Mouse (Mus musculus) cerebellum, adult 2 months (tissue): ENCODE measurements at regions not wholly inside any gene's neighbourhood (a gene's known extent, or its start where the extent isn't known, plus 50 kb on each side); places are given as distances from the start of the nearest gene placed in this dataset.
A peak's percentile ranks its signal among the peaks of the same experiment; 100 is the strongest.

Experiments
- DNase-seq, 2 experiments: peaks; one replicate each; pipeline ENCODE4 v3.0.0; 2021
- H3K27ac ChIP-seq: fragments of 200-500 bp; 2 replicates; pipeline ENCODE4 v1.5.1; 2012; ENCODE audit warnings: low read length, control low read depth, inconsistent platforms; ENCODE audit not compliant: insufficient read depth
- H3K27me3 ChIP-seq: fragments of 200-500 bp; 2 replicates; pipeline ENCODE4 v1.6.1; 2012; ENCODE audit warnings: inconsistent platforms, mild to moderate bottlenecking, low read length, moderate library complexity; ENCODE audit not compliant: control insufficient read depth, insufficient read depth
- H3K4me1 ChIP-seq: fragments of 200-500 bp; 2 replicates; pipeline ENCODE4 v1.6.1; 2011; ENCODE audit warnings: low read length; ENCODE audit not compliant: control insufficient read depth, insufficient read depth
- H3K4me3 ChIP-seq: fragments of 200-500 bp; replicated peaks from 2 replicates; pipeline ENCODE3; 2011; ENCODE audit warnings: mild to moderate bottlenecking, low read depth, low read length, control low read depth; ENCODE audit not compliant: insufficient read depth
- CTCF ChIP-seq: fragments of 200-500 bp; IDR thresholded peaks from 2 replicates; pipeline ENCODE4 v1.5.1; 2011; ENCODE audit warnings: low read depth, mild to moderate bottlenecking, control low read depth, low read length, moderate library complexity, borderline replicate concordance; ENCODE audit not compliant: insufficient read depth
- POLR2A ChIP-seq: fragments of 200-500 bp; IDR thresholded peaks from 2 replicates; pipeline ENCODE4 v1.6.1; 2011; ENCODE audit warnings: low read length, control low read depth, borderline replicate concordance; ENCODE audit not compliant: insufficient read depth
- WGBS: fragments of 180-500 bp; shearing (Covaris S2); methylation state at CpG from one replicate; pipeline ENCODE4 v1.1.7; 2018; 5-methylcytosine and 5-hydroxymethylcytosine counted together

GRCm38 (mm10) chr1:184462481-184463124 is 269.8 kb downstream of the Hlx start:
- Histone ChIP-seq H3K27me3 (no peaks in the 10 kb centered on the region), H3K4me1 (no peaks in the 10 kb centered on the region), H3K27ac (no peak overlapping the region), H3K4me3 (no peak overlapping the region)
- DNase-seq = no peak
- TF ChIP-seq POLR2A = no peak
- TF ChIP-seq CTCF = no peak
- WGBS = 59% methylated on average over 9 of the region's 9 CpGs

- Histone ChIP-seq H3K27me3 (no peaks in the 10 kb centered on the region), H3K4me3 (no peak overlapping the region), H3K4me1 (no peaks in the 10 kb centered on the region), H3K27ac (no peak overlapping the region)
- DNase-seq = no peak
- TF ChIP-seq POLR2A (no peak), CTCF (no peak)
Observed at GRCm38 (mm10) chr1:184461411-184461810, 271.0 kb downstream of the Hlx start.

- DNase-seq = no peak
- Histone ChIP-seq H3K27me3 (no peaks in the 10 kb centered on the region; the same call in 1 of the 2 replicates), H3K27ac (no peak overlapping the region), H3K4me1 (no peaks in the 10 kb centered on the region), H3K4me3 (no peak overlapping the region)
- 89% methylated on average over 8 of the region's 8 CpGs for WGBS
- TF ChIP-seq CTCF = no peak
- TF ChIP-seq POLR2A = no peak
Observed at GRCm38 (mm10) chr1:184456727-184457126, 275.7 kb downstream of the Hlx start.

- no peak overlapping the region for H3K27ac ChIP-seq
- WGBS = 21% methylated on average over 4 of the region's 4 CpGs
Observed at GRCm38 (mm10) chr1:184454381-184454780, 278.0 kb downstream of the Hlx start.

GRCm38 (mm10) chr1:184453673-184454072 is 278.7 kb downstream of the Hlx start:
- no peaks in the 10 kb centered on the region for H3K4me1 ChIP-seq
- no peak for DNase-seq
- 40% methylated on average over 5 of the region's 5 CpGs for WGBS
- TF ChIP-seq CTCF (no peak), POLR2A (no peak)
- H3K4me3 ChIP-seq = no peak overlapping the region
- no peak overlapping the region for H3K27ac ChIP-seq
- no peaks in the 10 kb centered on the region; the same call in 1 of the 2 replicates for H3K27me3 ChIP-seq

More at GRCm38 (mm10) chr1:184454381-184454780, 278.0 kb downstream of the Hlx start:
- no peak for DNase-seq
- Histone ChIP-seq H3K27me3 (no peaks in the 10 kb centered on the region; the same call in 1 of the 2 replicates), H3K4me3 (no peak overlapping the region), H3K4me1 (no peaks in the 10 kb centered on the region)
- TF ChIP-seq POLR2A (no peak), CTCF (no peak)

GRCm38 (mm10) chr1:184453061-184453460 is 279.4 kb downstream of the Hlx start:
- Histone ChIP-seq H3K27ac (no peak overlapping the region), H3K4me3 (no peak overlapping the region), H3K27me3 (no peaks in the 10 kb centered on the region; the same call in 1 of the 2 replicates), H3K4me1 (no peaks in the 10 kb centered on the region)
- WGBS = 91% methylated on average over 9 of the region's 9 CpGs
- no peak for DNase-seq
- TF ChIP-seq CTCF = no peak
- no peak for TF ChIP-seq POLR2A

GRCm38 (mm10) chr1:184451686-184452085 is 280.7 kb downstream of the Hlx start:
- Histone ChIP-seq H3K4me3 (no peak overlapping the region), H3K4me1 (no peaks in the 10 kb centered on the region), H3K27me3 (no peaks in the 10 kb centered on the region; the same call in 1 of the 2 replicates), H3K27ac (no peak overlapping the region)
- TF ChIP-seq CTCF = no peak
- no peak for TF ChIP-seq POLR2A
- no peak for DNase-seq
- 87% methylated on average over 2 of the region's 2 CpGs for WGBS

- Histone ChIP-seq H3K4me3 (no peak overlapping the region), H3K4me1 (no peaks in the 10 kb centered on the region), H3K27ac (no peak overlapping the region), H3K27me3 (no peaks in the 10 kb centered on the region; the same call in 1 of the 2 replicates)
- TF ChIP-seq POLR2A (no peak), CTCF (no peak)
- DNase-seq = no peak
- 33% methylated on average over 9 of the region's 9 CpGs for WGBS
Observed at GRCm38 (mm10) chr1:184449007-184449406, 283.4 kb downstream of the Hlx start.

GRCm38 (mm10) chr1:184447911-184448310 is 284.5 kb downstream of the Hlx start:
- Histone ChIP-seq H3K4me1 (no peaks in the 10 kb centered on the region), H3K27me3 (no peaks in the 10 kb centered on the region), H3K4me3 (no peak overlapping the region), H3K27ac (no peak overlapping the region)
- no peak for TF ChIP-seq POLR2A
- peak; percentile 57; the same call in 1 of the 2 replicates for TF ChIP-seq CTCF
- 54% methylated on average over 7 of the region's 7 CpGs for WGBS
- peak; percentile 30 to 42 for DNase-seq
